ENCODE assay signal across 9 mouse cellular contexts in genomic region chr9:37120801-37121200, GRCm38 (mm10). TPM values are rescaled to one million over a fixed set of nuclear protein-coding genes. Genes with fewer than 3 reads are reported as not detected.
A peak's percentile ranks its signal among the peaks of the same experiment; 100 is the strongest.
DNase-seq lines count a peak whose midpoint lies in the region; ATAC-seq and TF ChIP-seq lines count a peak whose summit lies in the region.
"Had no signal": no experiment of that assay in that cellular context is flagged by ENCODE, and none has a peak within 500 bp of the region (broad histone marks: within the 10 kb centered on the region; RNA-seq: fewer than 3 reads in every experiment).

No protein-coding gene starts in this region.

- no peaks in the 10 kb centered on the region for H3K27me3 ChIP-seq in thymus, adult 2 months (ENCODE audit: control insufficient read depth, insufficient read depth, low read length)

- H3K27ac ChIP-seq in thymus, adult 2 months (ENCODE audit: control insufficient read depth, insufficient read depth, low read length), result no peak overlapping the region

- no peaks in the 10 kb centered on the region for H3K4me1 ChIP-seq in thymus, adult 2 months (replicated peaks; ENCODE audit: control insufficient read depth, insufficient read depth, low read length)

- H3K4me3 ChIP-seq in thymus, adult 2 months (ENCODE audit: control insufficient read depth, insufficient read depth, low read length), result no peak overlapping the region

- no peak for TF ChIP-seq CTCF in thymus, adult 2 months (IDR thresholded peaks at IDR 0.05; ENCODE audit: borderline replicate concordance, control insufficient read depth, extremely low read depth, insufficient read depth, low read length, poor library complexity)

- H3K36me3 ChIP-seq in thymus, adult 2 months (ENCODE audit: control insufficient read depth, insufficient read depth, low read length), result no peaks in the 10 kb centered on the region

- 95% methylated on average over 6 of the region's 6 CpGs for WGBS in thymus, adult 2 months

- no peak for TF ChIP-seq POLR2A in thymus, adult 2 months (IDR thresholded peaks at IDR 0.05; ENCODE audit: control insufficient read depth, extremely low read depth, insufficient read depth, low read length, poor library complexity)

- ATAC-seq in frontal cortex, adult (ENCODE audit: low TSS enrichment), result peak; percentile 56
- ATAC-seq: liver, postnatal 0 days had no signal

- intact Hi-C loops in heart, postnatal 36 days (cut with DNase I), result no loop called here

- no peak for DNase-seq in frontal cortex, adult 2 months (ENCODE audit: extremely low spot score in 1 of 2, low spot score in 1 of 2)
- peak; percentile 31 for DNase-seq in testis, postnatal 14 days (ENCODE audit: low spot score)
- DNase-seq in testis, postnatal 10 days (ENCODE audit: low spot score), result no peak
- peak; percentile 61 to 62 for DNase-seq in heart, postnatal 36 days
- DNase-seq in urinary bladder, postnatal 36 days (ENCODE audit: low spot score in 2 of 2), result peak; percentile 39 to 77
- no peak for DNase-seq in spleen, adult 18-20 months
- no peak for DNase-seq in thymus, adult 2 months
- DNase-seq: liver, postnatal 0 days had no signal

RNA-seq across cellular contexts. Expression of gene Pknox2, which starts 26.4 kb away (rescaled TPM):
- 49.7 and 58.9 TPM in 2 replicates for polyA plus RNA-seq in frontal cortex, adult 2 months (2012; rRNA removed)
- 1 to 10 TPM; 7.6 to 7.7 TPM for total RNA-seq in heart, postnatal 36 days (2021)
- 3.1 and 3.2 TPM in 2 replicates for polyA plus RNA-seq in thymus, adult 2 months (2012; rRNA removed)

Comparison
In these comparisons a context has a peak if more than half of its experiments do, and no peak if none do; other contexts are left out.
1. DNase-seq: peak in testis, postnatal 14 days (single experiment), heart, postnatal 36 days (2 of 2) and urinary bladder, postnatal 36 days (2 of 2); none in frontal cortex, adult 2 months (0 of 2), testis, postnatal 10 days (single experiment), spleen, adult 18-20 months (0 of 2) and thymus, adult 2 months (single experiment).
2. RNA of gene Pknox2, which starts 26.4 kb away (polyA plus RNA-seq): 49.7 to 58.9 TPM in frontal cortex, adult 2 months; 3.1 to 3.2 TPM in thymus, adult 2 months; every median in the first group is over 10 times any median in the second.